Mouse (Mus musculus): ENCODE measurements around the gene 2510039O18Rik.

DNA sequence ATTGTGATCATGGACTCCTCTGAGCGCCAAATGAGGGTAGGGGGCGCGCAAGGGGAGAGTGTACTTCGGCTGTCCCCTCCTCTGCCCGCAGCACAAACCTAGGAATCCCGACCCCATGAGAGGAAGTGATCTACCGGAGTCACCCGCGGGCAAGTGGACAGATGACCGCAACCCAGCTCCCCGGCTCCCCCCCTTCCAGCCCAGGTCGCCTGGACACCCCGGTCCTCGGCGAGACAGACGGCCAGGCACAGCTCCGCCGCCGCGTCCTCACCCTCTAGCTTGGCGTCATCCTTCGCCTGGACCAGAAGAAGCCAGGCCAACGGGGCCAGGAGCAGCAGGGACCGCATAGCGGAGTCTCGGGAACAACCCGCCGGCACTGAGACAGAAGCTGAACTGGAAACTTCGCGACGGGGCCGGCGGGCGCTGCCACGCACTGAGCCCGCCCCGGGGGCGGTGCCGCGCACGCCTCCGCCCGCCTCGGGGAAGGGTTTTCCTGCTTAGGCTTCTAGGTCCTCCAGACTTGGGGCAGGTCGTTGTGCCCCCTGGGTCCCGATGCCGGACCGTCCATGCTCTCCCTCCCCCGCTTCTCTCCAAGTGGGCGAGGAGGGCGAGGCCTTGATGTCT, 4.3 kb upstream of the 2510039O18Rik start, which contains the start of gene Plod1:
- TF ChIP-seq CTCF (IDR thresholded peaks at IDR 0.05; ENCODE audit: extremely low read depth, insufficient read depth, low read length) (no peak), POLR2A (IDR thresholded peaks at IDR 0.05; ENCODE audit: extremely low read depth, insufficient read depth, low read length) (peak; percentile 45; the same call in 1 of the 2 replicates)

Measured in cortical plate, adult 2 months (tissue).